Mouse (Mus musculus) layer of hippocampus, adult 9-11 months (tissue): ENCODE measurements around the gene Palld.

Experiments
- DNase-seq: peaks from one replicate; pipeline ENCODE4 v3.0.0; 2022

Palld gene

GRCm38 (mm10) chr8:61681217-61681616 is 221.3 kb downstream of the Palld start:
- no peak for DNase-seq

GRCm38 (mm10) chr8:61677227-61677626 is 225.3 kb downstream of the Palld start:
- no peak for DNase-seq

GRCm38 (mm10) chr8:61671151-61671550 is 231.3 kb downstream of the Palld start:
- no peak for DNase-seq

GRCm38 (mm10) chr8:61670376-61670775 is 232.1 kb downstream of the Palld start:
- DNase-seq, result no peak

- DNase-seq, result no peak
Observed at GRCm38 (mm10) chr8:61666919-61667318, 235.6 kb downstream of the Palld start.

- no peak for DNase-seq
Observed at GRCm38 (mm10) chr8:61665021-61665420, 237.5 kb downstream of the Palld start.

- DNase-seq, result no peak
Observed at GRCm38 (mm10) chr8:61664162-61664561, 238.3 kb downstream of the Palld start.

- no peak for DNase-seq
Observed at GRCm38 (mm10) chr8:61662829-61663228, 239.7 kb downstream of the Palld start.

GRCm38 (mm10) chr8:61661611-61662010 is 240.9 kb downstream of the Palld start:
- no peak for DNase-seq

GRCm38 (mm10) chr8:61660961-61661360 is 241.5 kb downstream of the Palld start:
- DNase-seq, result no peak

GRCm38 (mm10) chr8:61651955-61652354 is 250.5 kb downstream of the Palld start:
- DNase-seq, result no peak

GRCm38 (mm10) chr8:61646195-61646835 is 256.2 kb downstream of the Palld start:
- no peak for DNase-seq

- no peak for DNase-seq
Observed at GRCm38 (mm10) chr8:61645642-61646041, 256.8 kb downstream of the Palld start.

GRCm38 (mm10) chr8:61643215-61643614 is 259.3 kb downstream of the Palld start:
- DNase-seq, result no peak

GRCm38 (mm10) chr8:61642358-61642847 is 260.1 kb downstream of the Palld start:
- DNase-seq, result no peak

GRCm38 (mm10) chr8:61639596-61639995 is 262.9 kb downstream of the Palld start:
- DNase-seq, result no peak

- no peak for DNase-seq
Observed at GRCm38 (mm10) chr8:61639008-61639407, 263.5 kb downstream of the Palld start.

GRCm38 (mm10) chr8:61637736-61638135 is 264.8 kb downstream of the Palld start:
- DNase-seq, result no peak

- DNase-seq, result no peak
Observed at GRCm38 (mm10) chr8:61634811-61635210, 267.7 kb downstream of the Palld start.

GRCm38 (mm10) chr8:61632331-61632730 is 270.2 kb downstream of the Palld start:
- DNase-seq, result no peak

- no peak for DNase-seq
Observed at GRCm38 (mm10) chr8:61629631-61629968, 272.9 kb downstream of the Palld start.

- no peak for DNase-seq
Observed at GRCm38 (mm10) chr8:61628938-61629630, 273.4 kb downstream of the Palld start.

GRCm38 (mm10) chr8:61626246-61626952 is 276.1 kb downstream of the Palld start:
- no peak for DNase-seq

- no peak for DNase-seq
Observed at GRCm38 (mm10) chr8:61625656-61626210, 276.8 kb downstream of the Palld start.
